Mouse (Mus musculus): ENCODE measurements at regions not wholly inside any gene's neighbourhood (a gene's known extent, or its start where the extent isn't known, plus 50 kb on each side); places are given as distances from the start of the nearest gene placed in this dataset.

DNA sequence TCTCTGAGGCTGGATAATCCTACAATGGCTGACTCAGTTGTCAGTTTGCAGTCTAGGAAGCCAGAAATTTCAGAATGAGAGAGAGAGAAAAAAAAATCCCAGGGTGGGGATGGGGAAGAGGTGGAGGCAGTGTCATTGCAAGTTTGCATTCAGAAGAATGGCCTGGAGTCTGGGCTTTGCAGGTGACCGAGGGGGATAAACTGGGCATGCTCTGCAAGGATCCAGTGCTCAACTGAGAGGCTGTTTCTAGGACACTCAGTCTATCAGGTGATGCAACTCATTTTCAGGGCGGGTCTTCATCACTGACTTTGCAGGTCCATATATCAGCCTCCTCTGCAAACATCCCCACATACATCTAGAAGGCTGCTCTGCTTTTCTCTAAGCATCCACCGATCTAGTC is 256.7 kb downstream of the Dact1 start:
- no peak for TF ChIP-seq CTCF (IDR thresholded peaks at IDR 0.05; ENCODE audit: control insufficient read depth, insufficient read depth, insufficient replicate concordance, low read depth, low read length)
- TF ChIP-seq POLR2A (IDR thresholded peaks at IDR 0.05; ENCODE audit: control insufficient read depth, low read depth, low read length): no peak
